Mouse (Mus musculus): ENCODE data around the gene Arid3b. TPM values are rescaled to one million over a fixed set of nuclear protein-coding genes. Genes with fewer than 3 reads are reported as not detected.

The Arid3b gene
- total and polyA plus RNA-seq, 3 experiments, result 16.7 to 105 (median 33.4) TPM

GRCm38 (mm10) chr9:57775736-57776135 is 60.9 kb downstream of the Arid3b start:
- Histone ChIP-seq H3K36me3 (replicated peaks in 1 of 2; ENCODE audit: control insufficient read depth in 1 of 2, insufficient read depth in 1 of 2, low read length in 1 of 2) (no peaks in the 10 kb centered on the region), H3K27me3 (replicated peaks) (no peaks in the 10 kb centered on the region), H3K4me1 (ENCODE audit: control insufficient read depth in 1 of 2, insufficient read depth in 2 of 2) (peaks cover 0 to 11% of the 10 kb centered on the region in 2 experiments; a peak in 2 of 4 replicates), H3K27ac (ENCODE audit: insufficient read depth, low read depth) (no peak overlapping the region), H3K4me2 (ENCODE audit: insufficient read depth, low read depth, poor library complexity, severe bottlenecking) (no peak overlapping the region), H3K9me3 (replicated peaks; ENCODE audit: low read length) (no peaks in the 10 kb centered on the region), H3K4me3 (replicated peaks in 1 of 3; ENCODE audit: low read depth in 2 of 3, low read length in 2 of 3, poor library complexity in 1 of 3) (no peak overlapping the region), H3K9ac (ENCODE audit: insufficient read depth, low read depth) (no peak overlapping the region), H3K79me2 (replicated peaks; ENCODE audit: control insufficient read depth, extremely low read depth, insufficient read depth, poor library complexity, severe bottlenecking) (no peaks in the 10 kb centered on the region)
- TF ChIP-seq MYC (IDR thresholded peaks at IDR 0.05; ENCODE audit: low read depth, low read length), result no peak
- in situ Hi-C loops (cut with MboI; ENCODE audit: low pct_ligation_motif_present, low pct_unique_long_range_greater_than_20kb, low sequenced_read_pairs) (loop anchor here (5.0 kb wide), 1 partner anchor 222 kb away; no protein-coding TSS in a partner anchor), dilution Hi-C loops (cut with MboI; ENCODE audit: extremely low pct_ligation_motif_present, extremely low pct_unique_long_range_greater_than_20kb, low sequenced_read_pairs) (no loop called here)
- no peak for DNase-seq (ENCODE audit: extremely low read depth)

GRCm38 (mm10) chr9:57775026-57775425 is 61.6 kb downstream of the Arid3b start:
- no peak overlapping the region for H3K4me3 ChIP-seq (replicated peaks in 1 of 3; ENCODE audit: low read depth in 2 of 3, low read length in 2 of 3, poor library complexity in 1 of 3)
- TF ChIP-seq ZNF384 (IDR thresholded peaks at IDR 0.05; ENCODE audit: low read depth, low read length), result no peak
- TF ChIP-seq POLR2AphosphoS2 (IDR thresholded peaks at IDR 0.05; ENCODE audit: low read depth, low read length), result no peak
- no peak for TF ChIP-seq CTCF (conservative IDR thresholded peaks at IDR 0.05 in 1 of 2, IDR thresholded peaks at IDR 0.05 in 1 of 2; ENCODE audit: low read depth in 2 of 2, low read length in 2 of 2)
- no peak for TF ChIP-seq USF2 (conservative IDR thresholded peaks at IDR 0.05; ENCODE audit: low read depth, low read length)
- no peak for TF ChIP-seq HCFC1 (IDR thresholded peaks at IDR 0.05; ENCODE audit: low read depth, low read length)
- no peak for TF ChIP-seq RCOR1 (conservative IDR thresholded peaks at IDR 0.05; ENCODE audit: low read depth, low read length)
- no peak for TF ChIP-seq NELFE (IDR thresholded peaks at IDR 0.05; ENCODE audit: low read depth, low read length)
- no peak for TF ChIP-seq USF1 (IDR thresholded peaks at IDR 0.05; ENCODE audit: low read depth, low read length)
- TF ChIP-seq PAX5 (IDR thresholded peaks at IDR 0.05; ENCODE audit: low read length), result no peak
- no peaks in the 10 kb centered on the region for H3K36me3 ChIP-seq (replicated peaks in 1 of 2; ENCODE audit: control insufficient read depth in 1 of 2, insufficient read depth in 1 of 2, low read length in 1 of 2)
- H3K27ac ChIP-seq (ENCODE audit: insufficient read depth, low read depth), result no peak overlapping the region
- H3K79me2 ChIP-seq (replicated peaks; ENCODE audit: control insufficient read depth, extremely low read depth, insufficient read depth, poor library complexity, severe bottlenecking), result no peaks in the 10 kb centered on the region
- dilution Hi-C loops (cut with MboI; ENCODE audit: extremely low pct_ligation_motif_present, extremely low pct_unique_long_range_greater_than_20kb, low sequenced_read_pairs) (no loop called here), in situ Hi-C loops (cut with MboI; ENCODE audit: low pct_ligation_motif_present, low pct_unique_long_range_greater_than_20kb, low sequenced_read_pairs) (loop anchor here (5.0 kb wide), 1 partner anchor 222 kb away; no protein-coding TSS in a partner anchor)
- no peak for DNase-seq (ENCODE audit: extremely low read depth)
- H3K27me3 ChIP-seq (replicated peaks), result no peaks in the 10 kb centered on the region
- no peak overlapping the region for H3K4me2 ChIP-seq (ENCODE audit: insufficient read depth, low read depth, poor library complexity, severe bottlenecking)
- no peak overlapping the region for H3K9ac ChIP-seq (ENCODE audit: insufficient read depth, low read depth)
- no peaks in the 10 kb centered on the region for H3K9me3 ChIP-seq (replicated peaks; ENCODE audit: low read length)
- peaks cover 3 to 10% of the 10 kb centered on the region in 2 experiments for H3K4me1 ChIP-seq (ENCODE audit: control insufficient read depth in 1 of 2, insufficient read depth in 2 of 2)

GRCm38 (mm10) chr9:57774168-57774567 is 62.4 kb downstream of the Arid3b start:
- in situ Hi-C loops (cut with MboI; ENCODE audit: low pct_ligation_motif_present, low pct_unique_long_range_greater_than_20kb, low sequenced_read_pairs) (no loop called here), dilution Hi-C loops (cut with MboI; ENCODE audit: extremely low pct_ligation_motif_present, extremely low pct_unique_long_range_greater_than_20kb, low sequenced_read_pairs) (no loop called here)
- no peak overlapping the region for H3K4me3 ChIP-seq (replicated peaks in 1 of 3; ENCODE audit: low read depth in 2 of 3, low read length in 2 of 3, poor library complexity in 1 of 3)
- H3K9me3 ChIP-seq (replicated peaks; ENCODE audit: low read length), result no peaks in the 10 kb centered on the region
- no peaks in the 10 kb centered on the region for H3K36me3 ChIP-seq (replicated peaks in 1 of 2; ENCODE audit: control insufficient read depth in 1 of 2, insufficient read depth in 1 of 2, low read length in 1 of 2)
- TF ChIP-seq RAD21 (IDR thresholded peaks at IDR 0.05; ENCODE audit: low read depth, low read length), result peak; percentile 47
- TF ChIP-seq SMC3 (IDR thresholded peaks at IDR 0.05; ENCODE audit: low read depth, low read length), result peak; percentile 60
- TF ChIP-seq MAX (IDR thresholded peaks at IDR 0.05; ENCODE audit: low read length), result 0 out of 2 replicates have a peak, but pooled peaks have one; percentile 15
- peak; percentile 94 for TF ChIP-seq MYC (IDR thresholded peaks at IDR 0.05; ENCODE audit: low read depth, low read length)
- no peak for TF ChIP-seq NRF1 (IDR thresholded peaks at IDR 0.05; ENCODE audit: low read depth, low read length)
- peak in 1 of 2 experiments; percentile 73; a peak in 2 of 4 replicates for TF ChIP-seq CTCF (conservative IDR thresholded peaks at IDR 0.05 in 1 of 2, IDR thresholded peaks at IDR 0.05 in 1 of 2; ENCODE audit: low read depth in 2 of 2, low read length in 2 of 2)
- no peak for TF ChIP-seq USF2 (conservative IDR thresholded peaks at IDR 0.05; ENCODE audit: low read depth, low read length)
- DNase-seq (ENCODE audit: extremely low read depth), result peak; percentile 46
- no peak overlapping the region for H3K27ac ChIP-seq (ENCODE audit: insufficient read depth, low read depth)
- H3K9ac ChIP-seq (ENCODE audit: insufficient read depth, low read depth), result no peak overlapping the region
- H3K4me1 ChIP-seq (ENCODE audit: control insufficient read depth in 1 of 2, insufficient read depth in 2 of 2), result peaks cover 11 to 19% of the 10 kb centered on the region in 2 experiments
- no peak overlapping the region for H3K4me2 ChIP-seq (ENCODE audit: insufficient read depth, low read depth, poor library complexity, severe bottlenecking)
- no peaks in the 10 kb centered on the region for H3K79me2 ChIP-seq (replicated peaks; ENCODE audit: control insufficient read depth, extremely low read depth, insufficient read depth, poor library complexity, severe bottlenecking)
- no peaks in the 10 kb centered on the region for H3K27me3 ChIP-seq (replicated peaks)
